Mouse (Mus musculus) MEL (cell line): ENCODE data around the gene Gm26602. TPM values are rescaled to one million over a fixed set of nuclear protein-coding genes. Genes with fewer than 3 reads are reported as not detected.

Experiments used
- DNase-seq: peaks from one replicate; pipeline ENCODE4 v3.0.0; 2011; ENCODE audit warnings: low read depth, low spot score
- H3K27ac ChIP-seq: 2 replicates; pipeline ENCODE4 v1.5.1; 2012; ENCODE audit warnings: low read depth, mild to moderate bottlenecking, control low read depth, low read length, moderate library complexity; ENCODE audit not compliant: control insufficient read depth
- H3K27me3 ChIP-seq, 2 experiments: fragments of 150-350 bp in 1 of 2; sonication (generic) in 1 of 2; 2 replicates each; pipeline ENCODE4 v1.6.1; 2012; ENCODE audit warnings: low read length in 2 of 2, mild to moderate bottlenecking in 2 of 2, improper control_type of control experiment in 1 of 2, moderate library complexity in 1 of 2; ENCODE audit not compliant: insufficient read depth in 2 of 2, control insufficient read depth in 1 of 2
- H3K36me3 ChIP-seq, 2 experiments: 2 replicates each; pipeline ENCODE4 v1.6.1; 2012 to 2014; ENCODE audit warnings: low read length in 2 of 2, improper control_type of control experiment in 1 of 2, inconsistent platforms in 1 of 2, mild to moderate bottlenecking in 1 of 2; ENCODE audit not compliant: insufficient read depth in 2 of 2, control insufficient read depth in 1 of 2
- H3K4me1 ChIP-seq, 2 experiments: fragments of 150-350 bp in 1 of 2; sonication (generic) in 1 of 2; 2 replicates each; pipeline ENCODE4 v1.6.1; 2012; ENCODE audit warnings: low read length in 2 of 2, improper control_type of control experiment in 1 of 2, mild to moderate bottlenecking in 1 of 2; ENCODE audit not compliant: insufficient read depth in 2 of 2, control insufficient read depth in 1 of 2
- H3K4me3 ChIP-seq, 2 experiments: fragments of 150-350 bp in 1 of 2; sonication (generic) in 1 of 2; 2 replicates each; pipeline ENCODE4 v1.5.1; 2012; ENCODE audit warnings: low read depth in 2 of 2, low read length in 2 of 2, mild to moderate bottlenecking in 2 of 2, moderate library complexity in 2 of 2, control low read depth in 1 of 2, improper control_type of control experiment in 1 of 2; ENCODE audit not compliant: control insufficient read depth in 1 of 2, insufficient read depth in 1 of 2
- H3K79me2 ChIP-seq: 2 replicates; pipeline ENCODE4 v1.6.1; 2012; ENCODE audit warnings: mild to moderate bottlenecking, low read length, moderate library complexity; ENCODE audit not compliant: control insufficient read depth, poor library complexity, insufficient read depth
- H3K9ac ChIP-seq: 2 replicates; pipeline ENCODE4 v1.6.1; 2012; ENCODE audit warnings: low read depth, mild to moderate bottlenecking, control low read depth, low read length, moderate library complexity; ENCODE audit not compliant: control insufficient read depth, poor library complexity, severe bottlenecking
- H3K9me3 ChIP-seq: fragments of 150-350 bp; sonication (generic); replicated peaks from 2 replicates; pipeline ENCODE4 v1.6.1; 2012; ENCODE audit warnings: mild to moderate bottlenecking, low read length, improper control_type of control experiment, moderate library complexity; ENCODE audit not compliant: insufficient read depth
- BHLHE40 ChIP-seq: IDR thresholded peaks from 2 replicates; pipeline ENCODE4 v1.6.1; 2012; ENCODE audit warnings: low read depth, mild to moderate bottlenecking, inconsistent platforms, low read length, improper control_type of control experiment, borderline replicate concordance
- CHD2 ChIP-seq: IDR thresholded peaks from 2 replicates; pipeline ENCODE4 v1.6.1; 2011; ENCODE audit warnings: low read length, improper control_type of control experiment
- CTCF ChIP-seq, 3 experiments: IDR thresholded peaks in 2 of 3; conservative IDR thresholded peaks in 1 of 3; 2 replicates each; pipeline ENCODE4 v1.5.1; 2011 to 2012; ENCODE audit warnings: low read length in 3 of 3, low read depth in 2 of 3, mild to moderate bottlenecking in 2 of 3, improper control_type of control experiment in 1 of 3, inconsistent platforms in 1 of 3, mixed read lengths in 1 of 3, moderate library complexity in 1 of 3; ENCODE audit not compliant: control insufficient read depth in 1 of 3, insufficient read depth in 1 of 3, poor library complexity in 1 of 3, severe bottlenecking in 1 of 3
- E2F4 ChIP-seq: IDR thresholded peaks from 2 replicates; pipeline ENCODE4 v1.6.1; 2011; ENCODE audit warnings: low read depth, low read length, improper control_type of control experiment, borderline replicate concordance
- ELF1 ChIP-seq: IDR thresholded peaks from 2 replicates; pipeline ENCODE4 v1.6.1; 2014; ENCODE audit warnings: low read depth, mild to moderate bottlenecking, inconsistent platforms, low read length, improper control_type of control experiment, moderate library complexity
- ETS1 ChIP-seq: IDR thresholded peaks from 2 replicates; pipeline ENCODE4 v1.6.1; 2012; ENCODE audit warnings: low read depth, mild to moderate bottlenecking, inconsistent platforms, low read length, improper control_type of control experiment, moderate library complexity
- GATA1 ChIP-seq: IDR thresholded peaks from 2 replicates; pipeline ENCODE4 v1.6.1; 2011; ENCODE audit warnings: low read depth, low read length, improper control_type of control experiment
- HCFC1 ChIP-seq: IDR thresholded peaks from 2 replicates; pipeline ENCODE4 v1.6.1; 2012; ENCODE audit warnings: low read depth, mild to moderate bottlenecking, inconsistent platforms, low read length, improper control_type of control experiment, moderate library complexity
- KAT2A ChIP-seq: conservative IDR thresholded peaks from 2 replicates; pipeline ENCODE4 v1.6.1; 2012; ENCODE audit warnings: low read depth, low read length, improper control_type of control experiment, inconsistent platforms
- MAFK ChIP-seq: IDR thresholded peaks from 2 replicates; pipeline ENCODE4 v1.6.1; 2011; ENCODE audit warnings: low read depth, mild to moderate bottlenecking, low read length, improper control_type of control experiment, borderline replicate concordance
- MAX ChIP-seq: IDR thresholded peaks from 2 replicates; pipeline ENCODE4 v1.6.1; 2011; ENCODE audit warnings: low read length, improper control_type of control experiment
- MAZ ChIP-seq: IDR thresholded peaks from 2 replicates; pipeline ENCODE4 v1.6.1; 2012; ENCODE audit warnings: low read depth, mild to moderate bottlenecking, inconsistent platforms, low read length, improper control_type of control experiment
- MEF2A ChIP-seq: IDR thresholded peaks from 2 replicates; pipeline ENCODE4 v1.6.1; 2014; ENCODE audit warnings: low read depth, mild to moderate bottlenecking, inconsistent platforms, low read length, improper control_type of control experiment; ENCODE audit not compliant: poor library complexity, insufficient replicate concordance, severe bottlenecking; ENCODE audit errors: extremely low read depth
- MYC ChIP-seq: IDR thresholded peaks from 2 replicates; pipeline ENCODE4 v1.6.1; 2011; ENCODE audit warnings: low read depth, mild to moderate bottlenecking, low read length, improper control_type of control experiment, moderate library complexity
- POLR2A ChIP-seq, 2 experiments: IDR thresholded peaks; 2 replicates each; pipeline ENCODE4 v1.6.1; 2011 to 2012; ENCODE audit warnings: low read length in 2 of 2, mild to moderate bottlenecking in 2 of 2, control low read depth in 1 of 2, improper control_type of control experiment in 1 of 2, low read depth in 1 of 2, moderate library complexity in 1 of 2; ENCODE audit not compliant: control insufficient read depth in 1 of 2, insufficient read depth in 1 of 2, poor library complexity in 1 of 2
- POLR2AphosphoS5 ChIP-seq: IDR thresholded peaks from 2 replicates; pipeline ENCODE4 v1.6.1; 2012; ENCODE audit warnings: low read depth, borderline replicate concordance, mild to moderate bottlenecking, inconsistent platforms, low read length, moderate library complexity, mixed read lengths
- RAD21 ChIP-seq: IDR thresholded peaks from 2 replicates; pipeline ENCODE4 v1.6.1; 2011; ENCODE audit warnings: mild to moderate bottlenecking, low read depth, low read length, improper control_type of control experiment
- RCOR1 ChIP-seq: IDR thresholded peaks from 2 replicates; pipeline ENCODE4 v1.6.1; 2012; ENCODE audit warnings: low read depth, mild to moderate bottlenecking, inconsistent platforms, low read length, improper control_type of control experiment
- SMC3 ChIP-seq: IDR thresholded peaks from 2 replicates; pipeline ENCODE4 v1.6.1; 2011; ENCODE audit warnings: low read depth, low read length, improper control_type of control experiment
- TAL1 ChIP-seq: IDR thresholded peaks from 2 replicates; pipeline ENCODE4 v1.6.1; 2012; ENCODE audit warnings: mild to moderate bottlenecking, inconsistent platforms, low read length, moderate library complexity, mixed read lengths
- TCF12 ChIP-seq: IDR thresholded peaks from 2 replicates; pipeline ENCODE4 v1.6.1; 2014; ENCODE audit warnings: low read depth, mild to moderate bottlenecking, inconsistent platforms, low read length, improper control_type of control experiment, moderate library complexity
- USF1 ChIP-seq: IDR thresholded peaks from 2 replicates; pipeline ENCODE4 v1.6.1; 2014; ENCODE audit warnings: low read depth, mild to moderate bottlenecking, inconsistent platforms, low read length, improper control_type of control experiment, moderate library complexity
- USF2 ChIP-seq, 2 experiments: IDR thresholded peaks; 2 replicates each; pipeline ENCODE4 v1.6.1; 2011 to 2012; ENCODE audit warnings: improper control_type of control experiment in 2 of 2, low read length in 2 of 2, borderline replicate concordance in 1 of 2, inconsistent platforms in 1 of 2, low read depth in 1 of 2, mild to moderate bottlenecking in 1 of 2; ENCODE audit not compliant: insufficient read depth in 1 of 2
- ZNF384 ChIP-seq: IDR thresholded peaks from 2 replicates; pipeline ENCODE4 v1.6.1; 2012; ENCODE audit warnings: low read depth, mild to moderate bottlenecking, inconsistent platforms, low read length, improper control_type of control experiment
- polyA plus RNA-seq, 2 experiments: library from polyadenylated mRNA; stranded (reverse) in 1 of 2; unstranded in 1 of 2; fragments of >175 nt in 1 of 2; fragments of >200 nt in 1 of 2; gene quantifications; 2 replicates each; pipeline versions ENCODE4 v1.2.1 to v1.2.4; 2012; ENCODE audit warnings: low replicate concordance in 2 of 2, low read depth in 1 of 2; ENCODE audit not compliant: insufficient read length in 2 of 2, insufficient read depth in 1 of 2, missing spikeins in 1 of 2
- total RNA-seq: library from RNA; depleted of rRNA; stranded (reverse); fragments of 300-350 nt; gene quantifications from 2 replicates; pipeline ENCODE4 v1.2.3, GENCODE M21; 2012

The Gm26602 gene
- total and polyA plus RNA-seq, 3 experiments: 4.5 to 10.2 TPM; not detected in 1

- Histone ChIP-seq H3K4me3 (no peak overlapping the region), H3K4me1 (peaks cover 0 to 2% of the 10 kb centered on the region in 2 experiments; a peak in 1 of 4 replicates), H3K36me3 (no peaks in the 10 kb centered on the region), H3K27ac (no peak overlapping the region), H3K79me2 (peaks cover 7% of the 10 kb centered on the region), H3K27me3 (no peaks in the 10 kb centered on the region), H3K9ac (no peak overlapping the region), H3K9me3 (no peaks in the 10 kb centered on the region)
- no peak for TF ChIP-seq ZNF384
- TF ChIP-seq E2F4: no peak
- TF ChIP-seq MAZ: no peak
- no peak for TF ChIP-seq CHD2
- TF ChIP-seq KAT2A: no peak
- TF ChIP-seq TAL1: no peak
- no peak for TF ChIP-seq CTCF (IDR thresholded peaks at IDR 0.05 in 2 of 3, conservative IDR thresholded peaks at IDR 0.05 in 1 of 3; ENCODE audit: control insufficient read depth in 1 of 3, insufficient read depth in 1 of 3, low read depth in 2 of 3, low read length in 3 of 3, poor library complexity in 1 of 3, severe bottlenecking in 1 of 3)
- no peak for DNase-seq
Observed at GRCm38 (mm10) chr10:79955691-79956090, 45.0 kb downstream of the Gm26602 start.

- Histone ChIP-seq H3K27ac (no peak overlapping the region), H3K4me1 (peaks cover 0 to 12% of the 10 kb centered on the region in 2 experiments; a peak in 3 of 4 replicates)
Observed at GRCm38 (mm10) chr10:79956643-79957154, 46.0 kb downstream of the Gm26602 start.

GRCm38 (mm10) chr10:79958140-79958816, 47.6 kb downstream of the Gm26602 start:
- Histone ChIP-seq H3K79me2 (peaks cover 11% of the 10 kb centered on the region), H3K27me3 (no peaks in the 10 kb centered on the region), H3K27ac (no peak overlapping the region), H3K9me3 (no peaks in the 10 kb centered on the region), H3K36me3 (peaks cover 2 to 8% of the 10 kb centered on the region in 2 experiments; a peak in 1 of 4 replicates), H3K4me1 (peaks cover 0 to 12% of the 10 kb centered on the region in 2 experiments; a peak in 3 of 4 replicates), H3K4me3 (peak overlapping the region in 1 of 2 experiments; percentile 26; a peak in 1 of 4 replicates), H3K9ac (0 out of 2 replicates have a peak overlapping the region, but pooled peaks have one; percentile 30)
- DNase-seq: peak; percentile 79
- TF ChIP-seq USF1 (no peak), BHLHE40 (no peak), ETS1 (no peak), MAZ (no peak), ELF1 (no peak), HCFC1 (no peak), MAFK (no peak), CHD2 (no peak), SMC3 (peak; percentile 87), POLR2AphosphoS5 (no peak), USF2 (IDR thresholded peaks at IDR 0.05; ENCODE audit: borderline replicate concordance in 1 of 2, insufficient read depth in 1 of 2, low read depth in 1 of 2, low read length in 2 of 2) (no peak), MEF2A (no peak), GATA1 (no peak), E2F4 (no peak), MYC (no peak), ZNF384 (no peak), RAD21 (peak; percentile 90)

More at GRCm38 (mm10) chr10:79956643-79957154, 46.0 kb downstream of the Gm26602 start:
- H3K9ac ChIP-seq: no peak overlapping the region
- peaks cover 0 to 8% of the 10 kb centered on the region in 2 experiments; a peak in 1 of 4 replicates for H3K36me3 ChIP-seq
- H3K27me3 ChIP-seq: no peaks in the 10 kb centered on the region
- peaks cover 11% of the 10 kb centered on the region for H3K79me2 ChIP-seq
- no peaks in the 10 kb centered on the region for H3K9me3 ChIP-seq
- H3K4me3 ChIP-seq: no peak overlapping the region
- no peak for DNase-seq
- TF ChIP-seq SMC3 (no peak), TCF12 (no peak), POLR2A (IDR thresholded peaks at IDR 0.05; ENCODE audit: control insufficient read depth in 1 of 2, insufficient read depth in 1 of 2, low read depth in 1 of 2, low read length in 2 of 2, poor library complexity in 1 of 2) (no peak), ELF1 (no peak), POLR2AphosphoS5 (no peak), MAX (no peak), RCOR1 (no peak), RAD21 (no peak)
